Mouse (Mus musculus) hindbrain, embryonic 16.5 days (tissue): ENCODE measurements at regions not wholly inside any gene's neighbourhood (a gene's known extent, or its start where the extent isn't known, plus 50 kb on each side); places are given as distances from the start of the nearest gene placed in this dataset.

Experiments
- ATAC-seq: fragments of 200-750 bp; cut with Nextera tagmentation; 2 replicates; pipeline ENCODE4 v1.8.0; 2017; ENCODE audit warnings: moderate TSS enrichment, moderate library complexity
- H3K27ac ChIP-seq: fragments of 300-500 bp; sonication (generic); 2 replicates; pipeline ENCODE4 v1.5.1; 2014; ENCODE audit warnings: low read depth, mild to moderate bottlenecking, control low read depth, low read length, moderate library complexity
- H3K27me3 ChIP-seq: fragments of 300-500 bp; sonication (generic); replicated peaks from 2 replicates; pipeline ENCODE4 v1.6.1; 2014; ENCODE audit warnings: low read length; ENCODE audit not compliant: control insufficient read depth, insufficient read depth
- H3K36me3 ChIP-seq: fragments of 300-500 bp; sonication (generic); 2 replicates; pipeline ENCODE4 v1.6.1; 2014; ENCODE audit warnings: mild to moderate bottlenecking, low read length, moderate library complexity, mixed read lengths; ENCODE audit not compliant: control insufficient read depth, insufficient read depth
- H3K4me1 ChIP-seq: fragments of 300-500 bp; sonication (generic); 2 replicates; pipeline ENCODE4 v1.6.1; 2014; ENCODE audit warnings: low read depth, low read length; ENCODE audit not compliant: control insufficient read depth, insufficient read depth
- H3K4me2 ChIP-seq: fragments of 300-500 bp; sonication (generic); 2 replicates; pipeline ENCODE4 v1.6.1; 2014; ENCODE audit warnings: mild to moderate bottlenecking, low read length, control low read depth, moderate library complexity
- H3K4me3 ChIP-seq: fragments of 300-500 bp; sonication (generic); 2 replicates; pipeline ENCODE4 v1.5.1; 2014; ENCODE audit warnings: mild to moderate bottlenecking, low read length, control low read depth, moderate library complexity
- H3K9ac ChIP-seq: fragments of 300-500 bp; sonication (generic); 2 replicates; pipeline ENCODE4 v1.6.1; 2014; ENCODE audit warnings: low read depth, mild to moderate bottlenecking, control low read depth, low read length, moderate library complexity
- H3K9me3 ChIP-seq: fragments of 300-500 bp; sonication (generic); 2 replicates; pipeline ENCODE4 v1.6.1; 2014; ENCODE audit warnings: mild to moderate bottlenecking, low read length, moderate library complexity; ENCODE audit not compliant: control insufficient read depth
- WGBS: fragments of 180-500 bp; shearing (Covaris S2); extraction: QIAGEN DNeasy Blood & Tissue Kit; methylation state at CpG from one replicate; pipeline ENCODE4 v1.1.7; 2014; 5-methylcytosine and 5-hydroxymethylcytosine counted together

DNA sequence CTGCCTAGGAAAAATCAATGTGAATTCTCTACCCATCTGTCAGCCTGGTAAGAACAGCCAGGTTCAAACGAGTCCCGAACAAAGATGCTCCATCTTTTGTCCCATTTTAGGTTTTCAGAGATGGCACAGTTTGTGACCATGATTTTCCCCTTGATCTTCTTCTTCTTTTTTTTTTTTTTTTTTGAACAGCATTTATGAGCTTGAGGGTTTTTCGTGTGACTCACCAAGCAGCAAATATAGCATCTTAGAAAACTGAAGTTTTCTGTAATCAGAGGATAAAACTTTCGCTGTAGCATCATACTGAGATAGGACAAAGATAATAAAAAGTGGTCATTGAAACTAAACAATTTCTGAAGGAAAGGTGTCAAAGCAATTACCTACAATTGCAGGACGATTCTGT, 412.6 kb upstream of the Atp2b1 start:
- Histone ChIP-seq H3K27me3 (no peaks in the 10 kb centered on the region), H3K9me3 (no peaks in the 10 kb centered on the region), H3K4me3 (no peak overlapping the region), H3K36me3 (no peaks in the 10 kb centered on the region), H3K9ac (no peak overlapping the region), H3K4me2 (no peak overlapping the region), H3K27ac (no peak overlapping the region), H3K4me1 (no peaks in the 10 kb centered on the region)
- no peak for ATAC-seq
- 86% methylated on average over 5 of the region's 5 CpGs for WGBS

GRCm38 (mm10) chr10:98504524-98504923, 409.7 kb upstream of the Atp2b1 start:
- Histone ChIP-seq H3K9me3 (no peaks in the 10 kb centered on the region), H3K36me3 (no peaks in the 10 kb centered on the region), H3K4me3 (no peak overlapping the region), H3K4me1 (no peaks in the 10 kb centered on the region), H3K27ac (no peak overlapping the region), H3K27me3 (no peaks in the 10 kb centered on the region), H3K9ac (no peak overlapping the region), H3K4me2 (no peak overlapping the region)
- no peak for ATAC-seq
- 94% methylated on average over 3 of the region's 3 CpGs for WGBS

DNA sequence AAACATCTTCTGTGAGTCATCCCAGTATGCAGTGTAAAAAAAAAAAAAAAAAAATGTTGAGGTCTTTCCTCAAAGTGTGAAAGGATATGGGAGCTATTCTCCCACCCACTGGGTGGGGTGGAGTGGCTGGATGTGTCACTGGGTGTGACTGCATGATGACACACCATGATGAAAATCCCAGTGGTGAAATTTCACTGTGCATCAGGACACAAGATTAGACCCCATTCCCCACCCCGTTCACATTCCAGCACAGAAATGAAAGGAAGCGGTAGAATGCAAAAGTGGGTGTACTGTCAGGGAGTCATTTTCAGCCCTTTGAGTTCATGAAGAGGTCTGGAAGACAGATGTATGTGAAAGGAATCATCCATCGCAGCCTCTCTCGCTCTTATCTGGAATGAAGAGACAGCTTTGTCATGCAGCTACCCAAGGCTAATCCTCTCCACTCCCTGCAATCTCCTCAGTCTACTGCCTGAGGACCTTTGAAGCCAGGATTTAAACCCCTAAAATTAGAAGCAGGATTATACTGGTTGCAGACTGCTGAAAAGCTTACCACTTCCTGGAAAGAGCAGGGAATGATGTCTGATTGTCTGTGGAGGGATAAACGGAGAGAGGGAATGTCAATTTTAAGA, 405.6 kb upstream of the Atp2b1 start:
- no peaks in the 10 kb centered on the region for H3K9me3 ChIP-seq
- H3K27me3 ChIP-seq: no peaks in the 10 kb centered on the region
- ATAC-seq: no peak
- H3K4me1 ChIP-seq: no peaks in the 10 kb centered on the region
- H3K36me3 ChIP-seq: no peaks in the 10 kb centered on the region
- H3K4me3 ChIP-seq: no peak overlapping the region
- no peak overlapping the region for H3K27ac ChIP-seq
- whole genome bisulfite sequencing: 66% methylated on average over 5 of the region's 5 CpGs
- H3K9ac ChIP-seq: no peak overlapping the region
- no peak overlapping the region for H3K4me2 ChIP-seq

DNA sequence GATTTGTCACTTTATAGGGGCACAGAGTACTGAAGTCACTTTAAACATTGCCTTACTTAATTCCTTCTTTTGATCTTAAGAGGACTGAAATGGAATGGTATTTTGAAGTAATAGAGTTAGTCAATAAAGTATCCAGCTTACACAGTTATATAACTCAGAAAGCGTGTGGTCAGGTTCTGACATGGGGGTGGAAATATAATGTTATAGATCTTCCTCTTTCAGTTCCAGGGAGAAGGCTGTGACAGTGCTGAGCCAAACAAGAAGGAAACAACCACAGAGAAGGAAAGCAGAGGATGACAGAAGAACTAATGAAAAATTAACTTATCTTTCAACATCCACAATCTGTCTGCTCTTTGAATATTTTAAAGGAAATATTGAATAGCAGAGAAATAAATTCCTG, 399.4 kb upstream of the Atp2b1 start:
- H3K4me1 ChIP-seq: no peaks in the 10 kb centered on the region
- ATAC-seq: no peak
- H3K27ac ChIP-seq: no peak overlapping the region
- no peaks in the 10 kb centered on the region for H3K36me3 ChIP-seq
- no peak overlapping the region for H3K4me3 ChIP-seq
- 91% methylated on average over 1 of the region's 1 CpGs for WGBS
- H3K4me2 ChIP-seq: no peak overlapping the region
- no peak overlapping the region for H3K9ac ChIP-seq
- H3K27me3 ChIP-seq: no peaks in the 10 kb centered on the region
- no peaks in the 10 kb centered on the region for H3K9me3 ChIP-seq

DNA sequence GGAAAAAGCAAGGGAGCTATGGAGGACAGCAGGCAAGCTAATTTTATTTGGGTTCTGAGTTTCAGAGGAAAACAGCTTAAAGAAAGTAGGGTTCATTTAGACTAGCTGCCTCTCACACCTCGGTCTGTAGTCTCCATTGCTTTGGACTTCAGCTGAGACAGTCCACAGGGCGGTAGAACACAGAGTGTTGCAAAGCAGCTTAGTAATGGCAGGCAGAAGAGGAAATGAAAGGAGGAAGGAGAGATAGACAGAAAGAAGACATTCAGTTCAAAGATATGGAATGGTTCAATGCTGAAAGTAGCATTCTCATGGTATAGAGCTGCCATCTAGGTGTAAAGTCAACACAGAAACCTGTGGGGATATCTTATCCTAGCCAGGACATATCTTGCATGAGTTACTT, 396.6 kb upstream of the Atp2b1 start:
- Histone ChIP-seq H3K4me1 (no peaks in the 10 kb centered on the region), H3K27me3 (no peaks in the 10 kb centered on the region), H3K4me3 (no peak overlapping the region), H3K9ac (no peak overlapping the region), H3K9me3 (no peaks in the 10 kb centered on the region), H3K4me2 (no peak overlapping the region), H3K27ac (no peak overlapping the region), H3K36me3 (no peaks in the 10 kb centered on the region)
- ATAC-seq: no peak
- 89% methylated on average over 2 of the region's 2 CpGs for WGBS

DNA sequence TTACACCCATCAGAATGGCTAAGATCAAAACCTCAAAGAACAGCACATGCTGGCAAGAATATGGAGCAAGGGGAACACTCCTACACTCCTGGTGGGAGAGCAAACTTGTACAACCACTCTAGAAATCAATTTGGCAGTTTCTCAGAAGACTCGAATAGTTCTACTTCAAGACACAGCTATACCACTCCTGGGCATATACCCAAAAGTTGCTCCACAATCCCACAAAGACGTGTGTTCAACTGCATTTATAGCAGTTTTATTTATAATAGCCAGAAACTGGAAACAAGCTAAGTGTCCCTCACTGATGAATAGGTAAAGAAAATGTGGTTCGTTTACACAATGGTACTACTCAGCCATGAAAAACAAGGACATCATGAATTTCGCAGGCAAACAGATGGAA, 384.6 kb upstream of the Atp2b1 start:
- no peak for ATAC-seq
- H3K4me1 ChIP-seq: no peaks in the 10 kb centered on the region
- H3K4me2 ChIP-seq: no peak overlapping the region
- H3K27me3 ChIP-seq: no peaks in the 10 kb centered on the region
- H3K9ac ChIP-seq: no peak overlapping the region
- H3K4me3 ChIP-seq: no peak overlapping the region
- no peak overlapping the region for H3K27ac ChIP-seq
- H3K9me3 ChIP-seq: no peaks in the 10 kb centered on the region
- no peaks in the 10 kb centered on the region for H3K36me3 ChIP-seq
- 70% methylated on average over 4 of the region's 4 CpGs for WGBS

DNA sequence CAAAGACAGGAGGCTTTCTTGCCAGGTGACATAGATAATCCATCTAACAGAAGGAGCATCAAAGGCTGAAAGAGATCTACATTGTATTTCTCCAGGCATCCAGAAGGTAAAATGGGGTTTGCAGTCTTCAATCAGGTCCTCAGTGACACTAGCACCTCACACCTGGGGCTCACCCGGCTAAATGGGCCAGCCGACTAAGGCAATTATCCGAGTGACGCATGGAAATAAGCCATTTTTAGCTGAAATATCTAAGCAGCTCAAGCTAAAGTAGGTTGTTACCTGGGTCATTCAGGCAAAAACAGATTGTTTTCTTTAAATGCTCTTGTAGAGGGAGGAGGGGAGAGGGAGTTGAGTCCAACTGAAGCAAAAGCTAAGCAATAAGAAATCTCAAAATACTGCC, 382.8 kb upstream of the Atp2b1 start:
- H3K27ac ChIP-seq: no peak overlapping the region
- H3K4me2 ChIP-seq: no peak overlapping the region
- no peak overlapping the region for H3K4me3 ChIP-seq
- no peaks in the 10 kb centered on the region for H3K9me3 ChIP-seq
- no peaks in the 10 kb centered on the region for H3K27me3 ChIP-seq
- ATAC-seq: no peak
- H3K36me3 ChIP-seq: no peaks in the 10 kb centered on the region
- no peak overlapping the region for H3K9ac ChIP-seq
- WGBS: 87% methylated on average over 4 of the region's 4 CpGs
- H3K4me1 ChIP-seq: no peaks in the 10 kb centered on the region

GRCm38 (mm10) chr10:98538706-98539105, 375.5 kb upstream of the Atp2b1 start:
- no peak for ATAC-seq
- no peaks in the 10 kb centered on the region for H3K9me3 ChIP-seq
- no peak overlapping the region for H3K4me3 ChIP-seq
- no peak overlapping the region for H3K27ac ChIP-seq
- H3K27me3 ChIP-seq: no peaks in the 10 kb centered on the region
- no peak overlapping the region for H3K9ac ChIP-seq
- H3K36me3 ChIP-seq: no peaks in the 10 kb centered on the region
- no peak overlapping the region for H3K4me2 ChIP-seq
- 62% methylated on average over 1 of the region's 1 CpGs for WGBS
- H3K4me1 ChIP-seq: 0 out of 2 replicates have a peak, but pooled peaks cover 2% of the 10 kb centered on the region

- Histone ChIP-seq H3K4me3 (no peak overlapping the region), H3K27ac (no peak overlapping the region), H3K27me3 (no peaks in the 10 kb centered on the region), H3K9me3 (no peaks in the 10 kb centered on the region), H3K4me1 (0 out of 2 replicates have a peak, but pooled peaks cover 2% of the 10 kb centered on the region), H3K36me3 (no peaks in the 10 kb centered on the region), H3K9ac (no peak overlapping the region), H3K4me2 (no peak overlapping the region)
- no peak for ATAC-seq
These were observed 373.1 kb upstream of the Atp2b1 start for GRCm38 (mm10) chr10:98541062-98541461.

- ATAC-seq: no peak
- 91% methylated on average over 2 of the region's 2 CpGs for WGBS
- no peaks in the 10 kb centered on the region for H3K9me3 ChIP-seq
These were observed 372.1 kb upstream of the Atp2b1 start for GRCm38 (mm10) chr10:98542072-98542471.

More at GRCm38 (mm10) chr10:98542072-98542471, 372.1 kb upstream of the Atp2b1 start:
- Histone ChIP-seq H3K4me3 (no peak overlapping the region), H3K36me3 (no peaks in the 10 kb centered on the region), H3K4me2 (no peak overlapping the region), H3K27ac (no peak overlapping the region), H3K4me1 (0 out of 2 replicates have a peak, but pooled peaks cover 2% of the 10 kb centered on the region), H3K27me3 (no peaks in the 10 kb centered on the region), H3K9ac (no peak overlapping the region)
